Mouse (Mus musculus) right cerebral cortex, adult 2 months (tissue): ENCODE data around the gene Fut8.
"Not testable (repeated sequence)": the region's sequence is repeated elsewhere in the genome, so short reads cannot be mapped to it uniquely, and the experiment has no call there.

Source experiments
- DNase-seq, 2 experiments: peaks; one replicate each; pipeline ENCODE4 v3.0.0; 2021 to 2022; ENCODE audit warnings: low spot score in 2 of 2

Gene Fut8

GRCm38 (mm10) chr12:77500439-77501055, 262.6 kb downstream of the Fut8 start:
- no peak for DNase-seq

GRCm38 (mm10) chr12:77501466-77502240, 263.7 kb downstream of the Fut8 start:
- DNase-seq = no peak

GRCm38 (mm10) chr12:77502243-77502642, 264.3 kb downstream of the Fut8 start:
- no peak for DNase-seq

- no peak for DNase-seq
Measured at GRCm38 (mm10) chr12:77505431-77505830, 267.5 kb downstream of the Fut8 start.

GRCm38 (mm10) chr12:77507770-77508169, 269.8 kb downstream of the Fut8 start:
- DNase-seq = no peak

- no peak for DNase-seq
Measured at GRCm38 (mm10) chr12:77510758-77511157, 272.8 kb downstream of the Fut8 start.

- no peak for DNase-seq
Measured at GRCm38 (mm10) chr12:77511206-77511605, 273.3 kb downstream of the Fut8 start.

- DNase-seq = no peak
Measured at GRCm38 (mm10) chr12:77511631-77512030, 273.7 kb downstream of the Fut8 start.

GRCm38 (mm10) chr12:77516805-77517204, 278.9 kb downstream of the Fut8 start:
- DNase-seq = no peak

- no peak for DNase-seq
Measured at GRCm38 (mm10) chr12:77517691-77518090, 279.8 kb downstream of the Fut8 start.

GRCm38 (mm10) chr12:77519534-77520102, 281.7 kb downstream of the Fut8 start:
- DNase-seq = no peak

- not testable (repeated sequence) for DNase-seq
Measured at GRCm38 (mm10) chr12:77524014-77524413, 286.1 kb downstream of the Fut8 start.
